ENCODE assay signal across 22 mouse cellular contexts in the genomic region with DNA sequence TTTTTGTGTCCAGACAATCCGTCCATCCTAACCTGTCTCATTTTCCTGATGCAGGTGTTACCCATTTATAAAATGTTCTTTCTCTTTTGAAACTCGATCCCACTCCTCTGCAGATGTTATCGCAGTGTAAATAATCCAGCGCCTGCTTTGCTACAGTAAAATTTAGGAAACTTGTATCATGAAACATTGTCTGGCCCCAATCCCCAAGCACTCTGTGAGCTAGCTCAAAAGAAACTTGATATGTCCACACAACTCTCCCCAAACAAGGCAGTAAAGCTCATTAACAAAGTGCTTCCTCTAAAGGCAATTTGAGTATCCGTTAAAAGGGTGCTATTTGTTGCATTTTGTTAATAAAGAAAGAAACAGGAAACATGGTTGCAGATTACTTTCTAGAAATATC.
DNase-seq lines count a peak whose midpoint lies in the region; ATAC-seq and TF ChIP-seq lines count a peak whose summit lies in the region.
"Had no signal": no experiment of that assay in that cellular context is flagged by ENCODE, and none has a peak within 500 bp of the region (broad histone marks: within the 10 kb centered on the region; RNA-seq: fewer than 3 reads in every experiment).

No protein-coding gene starts in this region.

- ATAC-seq in heart, embryonic 16.5 days (replicated peaks; ENCODE audit: extremely low read depth, insufficient read depth, low FRiP score), result 0 out of 2 replicates have a peak, but pooled peaks have one; percentile 32
- ATAC-seq in kidney, postnatal 0 days (replicated peaks; ENCODE audit: low FRiP score, low read depth), result no peak; the same call in 1 of the 2 replicates
- ATAC-seq: forebrain, embryonic 14.5 days; intestine, embryonic 15.5 days had no signal

- H3K27ac ChIP-seq in heart, embryonic 16.5 days (ENCODE audit: low read length), result no peak overlapping the region
- no peak overlapping the region for H3K27ac ChIP-seq in heart, embryonic 10.5 days
- no peak overlapping the region for H3K27ac ChIP-seq in kidney, postnatal 0 days
- H3K27ac ChIP-seq: embryonic facial prominence, embryonic 15.5 days; forebrain, embryonic 10.5 days; heart, embryonic 15.5 days; hindbrain, embryonic 10.5 days; hindbrain, embryonic 14.5 days; intestine, embryonic 15.5 days had no signal

- WGBS in heart, embryonic 16.5 days, result 64% methylated on average over 5 of the region's 5 CpGs
- 69% methylated on average over 5 of the region's 5 CpGs for WGBS in heart, embryonic 10.5 days
- WGBS in kidney, postnatal 0 days, result 13% methylated on average over 5 of the region's 5 CpGs

- H3K9me3 ChIP-seq in heart, embryonic 16.5 days (replicated peaks; ENCODE audit: control insufficient read depth, low read length), result peaks cover 3% of the 10 kb centered on the region; the same call in 1 of the 2 replicates
- no peaks in the 10 kb centered on the region for H3K9me3 ChIP-seq in heart, embryonic 10.5 days
- H3K9me3 ChIP-seq in kidney, postnatal 0 days (replicated peaks; ENCODE audit: low read length), result no peaks in the 10 kb centered on the region
- H3K9me3 ChIP-seq: embryonic facial prominence, embryonic 15.5 days; forebrain, embryonic 10.5 days; heart, embryonic 15.5 days; hindbrain, embryonic 10.5 days; intestine, embryonic 15.5 days had no signal

- TF ChIP-seq CTCF in kidney, postnatal 0 days (IDR thresholded peaks at IDR 0.05; ENCODE audit: low read depth), result no peak

- no peak overlapping the region for H3K4me2 ChIP-seq in heart, embryonic 16.5 days (ENCODE audit: low read depth, low read length)
- H3K4me2 ChIP-seq in kidney, postnatal 0 days (ENCODE audit: low read length), result peak overlapping the region; percentile 12; the same call in 1 of the 2 replicates
- H3K4me2 ChIP-seq: embryonic facial prominence, embryonic 15.5 days; heart, embryonic 11.5 days; heart, embryonic 15.5 days; hindbrain, embryonic 14.5 days; intestine, embryonic 15.5 days had no signal

- no peaks in the 10 kb centered on the region for H3K27me3 ChIP-seq in heart, embryonic 16.5 days (ENCODE audit: control insufficient read depth, insufficient read depth, low read length)
- no peaks in the 10 kb centered on the region for H3K27me3 ChIP-seq in heart, embryonic 10.5 days (ENCODE audit: insufficient read depth, poor library complexity, severe bottlenecking)
- no peaks in the 10 kb centered on the region; the same call in 1 of the 2 replicates for H3K27me3 ChIP-seq in kidney, postnatal 0 days (ENCODE audit: insufficient read depth, low read length)
- H3K27me3 ChIP-seq: embryonic facial prominence, embryonic 15.5 days; heart, embryonic 15.5 days; intestine, embryonic 15.5 days had no signal

- DNase-seq in heart, embryonic 10.5 days (ENCODE audit: low spot score), result no peak
- peak; percentile 75 for DNase-seq in kidney, postnatal 0 days (ENCODE audit: low spot score)
- DNase-seq in kidney, adult 8-10 months, result no peak
- peak; percentile 36 for DNase-seq in forelimb bud, embryonic 11.5 days (ENCODE audit: low read depth, low spot score)
- no peak for DNase-seq in urinary bladder, adult 2 months (ENCODE audit: low spot score)
- DNase-seq in adrenal gland, postnatal 14 days, result no peak
- DNase-seq: adrenal gland, adult 8-10 months; cerebellum, adult 11 months; cerebellum, adult 8-10 months; cerebellum, postnatal 14 days; gastrocnemius, postnatal 10 days; heart, adult 18-20 months had no signal

- H3K9ac ChIP-seq in heart, embryonic 16.5 days (ENCODE audit: low read length), result no peak overlapping the region
- no peak overlapping the region for H3K9ac ChIP-seq in kidney, postnatal 0 days (ENCODE audit: low read depth, low read length)
- H3K9ac ChIP-seq: embryonic facial prominence, embryonic 15.5 days; heart, embryonic 15.5 days; hindbrain, embryonic 14.5 days; intestine, embryonic 15.5 days had no signal

- no peaks in the 10 kb centered on the region for H3K4me1 ChIP-seq in heart, embryonic 16.5 days (ENCODE audit: control insufficient read depth, insufficient read depth, low read length)
- H3K4me1 ChIP-seq in heart, embryonic 10.5 days, result no peaks in the 10 kb centered on the region
- no peaks in the 10 kb centered on the region for H3K4me1 ChIP-seq in kidney, postnatal 0 days (replicated peaks; ENCODE audit: insufficient read depth, low read length)
- H3K4me1 ChIP-seq: embryonic facial prominence, embryonic 15.5 days; forebrain, embryonic 10.5 days; heart, embryonic 15.5 days; hindbrain, embryonic 10.5 days; intestine, embryonic 15.5 days had no signal

- H3K4me3 ChIP-seq in heart, embryonic 16.5 days (ENCODE audit: low read length), result no peak overlapping the region
- no peak overlapping the region for H3K4me3 ChIP-seq in heart, embryonic 10.5 days
- no peak overlapping the region for H3K4me3 ChIP-seq in kidney, postnatal 0 days (replicated peaks; ENCODE audit: low read depth, low read length)
- H3K4me3 ChIP-seq: embryonic facial prominence, embryonic 15.5 days; erythroblast, embryonic 14.5 days; forebrain, embryonic 10.5 days; heart, embryonic 15.5 days; hindbrain, embryonic 10.5 days; intestine, embryonic 15.5 days had no signal

- H3K36me3 ChIP-seq in heart, embryonic 16.5 days (ENCODE audit: control insufficient read depth, insufficient read depth), result no peaks in the 10 kb centered on the region
- no peaks in the 10 kb centered on the region for H3K36me3 ChIP-seq in heart, embryonic 10.5 days
- no peaks in the 10 kb centered on the region for H3K36me3 ChIP-seq in kidney, postnatal 0 days (ENCODE audit: insufficient read depth, low read length)
- H3K36me3 ChIP-seq: embryonic facial prominence, embryonic 15.5 days; forebrain, embryonic 10.5 days; heart, embryonic 15.5 days; hindbrain, embryonic 10.5 days; intestine, embryonic 15.5 days had no signal

Comparison
In these comparisons a context has a peak if more than half of its experiments do, and no peak if none do; other contexts are left out.
1. DNase-seq: peak in kidney, postnatal 0 days (single experiment) and forelimb bud, embryonic 11.5 days (single experiment); none in heart, embryonic 10.5 days (single experiment), kidney, adult 8-10 months (0 of 2), urinary bladder, adult 2 months (single experiment) and adrenal gland, postnatal 14 days (single experiment).